ENCODE assay signal across 25 mouse cellular contexts in genomic region chr13:56356999-56357398, GRCm38 (mm10).
"Had no signal": no experiment of that assay in that cellular context is flagged by ENCODE, and none has a peak within 500 bp of the region (broad histone marks: within the 10 kb centered on the region; RNA-seq: fewer than 3 reads in every experiment).

No protein-coding gene starts in this region.

- H3K27ac ChIP-seq: heart, adult 2 months; heart, embryonic 13.5 days; heart, embryonic 15.5 days; hindbrain, embryonic 13.5 days; hindbrain, embryonic 15.5 days; hindbrain, postnatal 0 days; kidney, embryonic 15.5 days; kidney, postnatal 0 days; limb, embryonic 13.5 days; limb, embryonic 15.5 days had no signal

- H3K4me2 ChIP-seq: heart, embryonic 11.5 days; heart, embryonic 13.5 days; heart, embryonic 15.5 days; hindbrain, embryonic 13.5 days; hindbrain, embryonic 15.5 days; kidney, embryonic 15.5 days; limb, embryonic 13.5 days; limb, embryonic 15.5 days had no signal

- ATAC-seq: hindbrain, postnatal 0 days; intestine, embryonic 16.5 days had no signal

- H3K9ac ChIP-seq: heart, embryonic 13.5 days; heart, embryonic 15.5 days; hindbrain, embryonic 13.5 days; hindbrain, embryonic 15.5 days; kidney, embryonic 15.5 days; limb, embryonic 13.5 days; limb, embryonic 15.5 days had no signal

- H3K4me3 ChIP-seq: heart, adult 2 months; heart, embryonic 13.5 days; heart, embryonic 15.5 days; hindbrain, embryonic 13.5 days; hindbrain, embryonic 15.5 days; kidney, embryonic 15.5 days; limb, embryonic 13.5 days; limb, embryonic 15.5 days had no signal

- H3K9me3 ChIP-seq: heart, embryonic 13.5 days; heart, embryonic 15.5 days; hindbrain, embryonic 13.5 days; hindbrain, embryonic 15.5 days; kidney, embryonic 15.5 days; limb, embryonic 13.5 days; limb, embryonic 15.5 days had no signal

- H3K36me3 ChIP-seq: heart, embryonic 13.5 days; heart, embryonic 15.5 days; hindbrain, embryonic 13.5 days; hindbrain, embryonic 15.5 days; kidney, embryonic 15.5 days; limb, embryonic 13.5 days; limb, embryonic 15.5 days had no signal

- H3K27me3 ChIP-seq: hindbrain, embryonic 13.5 days; hindbrain, embryonic 15.5 days; limb, embryonic 13.5 days; limb, embryonic 15.5 days had no signal

- H3K4me1 ChIP-seq: heart, embryonic 13.5 days; heart, embryonic 15.5 days; hindbrain, embryonic 13.5 days; hindbrain, embryonic 15.5 days; kidney, embryonic 15.5 days had no signal

- DNase-seq: gastrocnemius, postnatal 14 days; gastrocnemius, postnatal 36 days; heart, adult 11 months; heart, adult 2 months; heart, postnatal 14 days; heart, postnatal 36 days; kidney, adult 11 months; kidney, adult 2 months; kidney, adult 9 months; kidney, postnatal 14 days; kidney, postnatal 36 days; layer of hippocampus, adult 9-11 months; layer of hippocampus, postnatal 36 days; left cerebral cortex, postnatal 4 days had no signal
